Mouse (Mus musculus) stomach, embryonic 14.5 days (tissue): ENCODE data around the gene Rab30. TPM values are rescaled to one million over a fixed set of nuclear protein-coding genes. Genes with fewer than 3 reads are reported as not detected.

Experiments used
- ATAC-seq: fragments of 200-750 bp; cut with Nextera tagmentation; 2 replicates; pipeline ENCODE4 v1.8.0; 2017; ENCODE audit warnings: low read depth, moderate TSS enrichment; ENCODE audit not compliant: insufficient number of reproducible peaks, insufficient read depth, low FRiP score
- H3K27ac ChIP-seq: fragments of 300-500 bp; sonication (generic); 2 replicates; pipeline ENCODE4 v1.5.1; 2014; ENCODE audit warnings: mild to moderate bottlenecking, low read length, moderate library complexity, mixed read lengths
- H3K27me3 ChIP-seq: fragments of 300-500 bp; sonication (generic); 2 replicates; pipeline ENCODE4 v1.6.1; 2014; ENCODE audit warnings: low read length, control low read depth, mixed read lengths; ENCODE audit not compliant: control insufficient read depth, insufficient read depth
- H3K36me3 ChIP-seq: fragments of 300-500 bp; sonication (generic); 2 replicates; pipeline ENCODE4 v1.6.1; 2014; ENCODE audit warnings: mild to moderate bottlenecking, control low read depth, low read length, moderate library complexity, mixed read lengths; ENCODE audit not compliant: control insufficient read depth, insufficient read depth
- H3K4me1 ChIP-seq: fragments of 300-500 bp; sonication (generic); 2 replicates; pipeline ENCODE4 v1.6.1; 2014; ENCODE audit warnings: low read length, control low read depth, mixed read lengths; ENCODE audit not compliant: control insufficient read depth, insufficient read depth
- H3K4me2 ChIP-seq: fragments of 300-500 bp; sonication (generic); replicated peaks from 2 replicates; pipeline ENCODE4 v1.6.1; 2014; ENCODE audit warnings: low read depth, low read length, control low read depth
- H3K4me3 ChIP-seq: fragments of 300-500 bp; sonication (generic); 2 replicates; pipeline ENCODE4 v1.5.1; 2014; ENCODE audit warnings: low read depth, low read length, control low read depth
- H3K9ac ChIP-seq: fragments of 300-500 bp; sonication (generic); replicated peaks from 2 replicates; pipeline ENCODE4 v1.6.1; 2014; ENCODE audit warnings: low read depth, mild to moderate bottlenecking, control low read depth, low read length, moderate library complexity, mixed read lengths
- H3K9me3 ChIP-seq: fragments of 300-500 bp; sonication (generic); 2 replicates; pipeline ENCODE4 v1.6.1; 2016; ENCODE audit warnings: low read depth, low read length, control low read depth; ENCODE audit not compliant: control insufficient read depth
- WGBS: fragments of 180-500 bp; shearing (Covaris S2); extraction: QIAGEN DNeasy Blood & Tissue Kit; methylation state at CpG from one replicate; pipeline ENCODE4 v1.1.7; 2014; 5-methylcytosine and 5-hydroxymethylcytosine counted together
- polyA plus RNA-seq: library from polyadenylated mRNA; unstranded; fragments of >200 nt; fragmentation: Nextera tagmentation; extraction: Ambion mirVana; gene quantifications from 2 replicates; pipeline ENCODE4 v1.2.1, GENCODE M21; 2014

The Rab30 gene
- polyA plus RNA-seq, 1 experiment from 2014 or later = 31.8 TPM

DNA sequence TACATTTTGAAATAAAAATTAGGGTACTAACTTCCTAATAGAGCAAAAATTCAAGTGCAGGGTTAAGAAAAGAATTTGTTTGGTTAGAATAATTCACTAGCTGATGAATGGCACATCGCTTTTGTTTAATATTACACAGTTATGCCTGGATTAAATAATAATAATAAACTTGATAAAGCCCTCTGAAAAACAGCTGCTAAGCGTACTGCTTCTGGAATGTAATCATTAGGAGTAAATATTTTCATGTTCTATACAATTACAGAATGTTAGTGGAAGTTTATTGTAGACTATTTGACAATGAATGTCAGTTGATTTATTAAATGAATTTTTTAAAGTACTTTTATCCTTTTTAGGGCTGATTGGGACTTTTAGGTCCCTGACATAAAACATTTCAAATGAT lies 100.9 kb downstream of the Rab30 start:
- Histone ChIP-seq H3K36me3 (no peaks in the 10 kb centered on the region), H3K4me3 (no peak overlapping the region), H3K4me1 (no peaks in the 10 kb centered on the region), H3K9me3 (no peaks in the 10 kb centered on the region), H3K27ac (0 out of 2 replicates have a peak overlapping the region, but pooled peaks have one; percentile 18), H3K9ac (no peak overlapping the region), H3K27me3 (no peaks in the 10 kb centered on the region), H3K4me2 (no peak overlapping the region)
- peak; percentile 33; the same call in 1 of the 2 replicates for ATAC-seq
- WGBS = 45% methylated on average over 2 of the region's 2 CpGs

GRCm38 (mm10) chr7:92848246-92848645 lies 106.8 kb downstream of the Rab30 start:
- no peaks in the 10 kb centered on the region for H3K36me3 ChIP-seq
- H3K9ac ChIP-seq = no peak overlapping the region
- H3K4me1 ChIP-seq = no peaks in the 10 kb centered on the region
- H3K4me2 ChIP-seq = no peak overlapping the region
- no peak overlapping the region for H3K4me3 ChIP-seq
- no peaks in the 10 kb centered on the region for H3K9me3 ChIP-seq
- no peak overlapping the region for H3K27ac ChIP-seq
- no peak for ATAC-seq
- whole genome bisulfite sequencing = 86% methylated on average over 3 of the region's 3 CpGs
- no peaks in the 10 kb centered on the region for H3K27me3 ChIP-seq

GRCm38 (mm10) chr7:92866526-92866925 lies 125.1 kb downstream of the Rab30 start:
- Histone ChIP-seq H3K4me2 (no peak overlapping the region), H3K9ac (no peak overlapping the region), H3K36me3 (peaks cover 4% of the 10 kb centered on the region), H3K4me3 (no peak overlapping the region), H3K27ac (no peak overlapping the region), H3K27me3 (no peaks in the 10 kb centered on the region), H3K9me3 (no peaks in the 10 kb centered on the region), H3K4me1 (no peaks in the 10 kb centered on the region)
- 23% methylated on average over 2 of the region's 2 CpGs for WGBS
- ATAC-seq = no peak

GRCm38 (mm10) chr7:92870161-92870560 lies 128.8 kb downstream of the Rab30 start:
- H3K4me3 ChIP-seq = no peak overlapping the region
- no peaks in the 10 kb centered on the region for H3K27me3 ChIP-seq
- no peaks in the 10 kb centered on the region for H3K36me3 ChIP-seq
- H3K27ac ChIP-seq = no peak overlapping the region
- no peak overlapping the region for H3K4me2 ChIP-seq
- no peaks in the 10 kb centered on the region for H3K9me3 ChIP-seq
- H3K4me1 ChIP-seq = peaks cover 7% of the 10 kb centered on the region; the same call in 1 of the 2 replicates
- no peak overlapping the region for H3K9ac ChIP-seq
- ATAC-seq = no peak
- 70% methylated on average over 3 of the region's 3 CpGs for WGBS

GRCm38 (mm10) chr7:92871596-92871995 lies 130.2 kb downstream of the Rab30 start:
- no peak for ATAC-seq
- Histone ChIP-seq H3K4me1 (peaks cover 12% of the 10 kb centered on the region), H3K4me3 (no peak overlapping the region), H3K9me3 (no peaks in the 10 kb centered on the region), H3K36me3 (no peaks in the 10 kb centered on the region), H3K4me2 (no peak overlapping the region), H3K27me3 (no peaks in the 10 kb centered on the region), H3K9ac (no peak overlapping the region), H3K27ac (no peak overlapping the region)
- WGBS = 91% methylated on average over 4 of the region's 4 CpGs

GRCm38 (mm10) chr7:92874116-92874675 lies 132.8 kb downstream of the Rab30 start, which contains the start of the genes Ddias and Prcp:
Gene Ddias (minus strand): TSS chr7:92874247.
Gene Prcp (plus strand): TSS chr7:92874470.
- peaks cover 12% of the 10 kb centered on the region for H3K4me1 ChIP-seq
- H3K9me3 ChIP-seq = no peaks in the 10 kb centered on the region
- peak within 1 kb of the TSS; percentile 96 for H3K27ac ChIP-seq
- under 1% methylated on average over 53 of the region's 53 CpGs for WGBS
- H3K27me3 ChIP-seq = no peaks in the 10 kb centered on the region
- no peaks in the 10 kb centered on the region for H3K36me3 ChIP-seq
- H3K4me3 ChIP-seq = peak within 1 kb of the TSS; percentile 55
- peak; percentile 84 for ATAC-seq
- H3K4me2 ChIP-seq = peak within 1 kb of the TSS; percentile 76
- peak within 1 kb of the TSS; percentile 62 for H3K9ac ChIP-seq

DNA sequence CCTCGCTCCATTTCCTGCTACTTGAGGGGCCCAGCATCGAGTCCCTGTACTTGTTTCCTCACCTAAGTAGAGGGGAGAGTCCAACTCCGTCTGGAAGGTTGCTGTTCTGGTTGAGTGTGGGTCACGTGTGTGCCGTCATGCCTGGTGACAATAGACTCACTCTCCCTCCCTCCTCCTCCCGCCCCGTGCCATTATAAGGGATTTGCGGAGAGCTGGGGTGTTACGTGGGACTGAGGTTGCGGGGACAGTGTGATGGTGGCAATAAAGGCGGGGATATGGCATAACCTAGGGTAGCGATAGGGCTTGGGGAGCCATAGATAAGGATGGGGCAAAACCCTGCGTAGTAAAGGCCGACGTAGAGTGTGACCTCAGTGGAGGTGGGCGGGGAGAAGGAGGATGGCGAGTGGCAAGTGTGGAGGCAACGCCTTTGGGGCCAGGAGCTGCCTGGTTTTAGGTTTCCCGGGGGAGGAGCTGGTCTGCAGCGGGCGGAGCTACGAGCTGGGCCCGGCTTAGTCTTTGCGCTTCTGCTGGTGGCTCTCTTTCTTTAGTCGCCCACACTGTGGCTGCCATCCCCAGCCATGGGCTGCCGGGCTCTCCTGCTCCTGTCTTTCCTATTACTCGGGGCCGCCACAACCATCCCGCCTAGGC lies 133.5 kb downstream of the Rab30 start:
- H3K27me3 ChIP-seq = no peaks in the 10 kb centered on the region
- WGBS = under 1% methylated on average over 29 of the region's 29 CpGs
- ATAC-seq = peak; percentile 90

DNA sequence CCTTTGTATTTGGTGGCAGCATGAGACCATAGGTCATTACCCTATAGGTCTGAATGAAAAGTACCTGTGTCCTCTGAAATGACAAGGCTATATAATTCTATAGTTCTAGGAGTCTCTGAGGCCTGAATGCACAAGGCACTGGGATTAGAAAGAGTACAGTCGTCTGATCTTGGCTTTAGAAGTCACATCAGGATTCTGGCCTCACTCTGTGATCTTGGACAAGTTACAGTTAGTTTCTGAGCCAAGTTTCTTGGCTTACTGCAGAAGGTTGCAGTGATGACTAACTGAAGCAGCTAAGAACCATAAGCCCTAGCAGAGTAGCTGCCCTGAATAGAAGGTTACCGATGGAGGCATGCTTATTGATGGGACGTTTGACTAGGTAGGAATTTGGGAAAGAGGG lies 134.7 kb downstream of the Rab30 start:
- Histone ChIP-seq H3K4me2 (peak overlapping the region; percentile 76), H3K9me3 (no peaks in the 10 kb centered on the region), H3K27ac (no peak overlapping the region), H3K27me3 (no peaks in the 10 kb centered on the region), H3K36me3 (no peaks in the 10 kb centered on the region; the same call in 1 of the 2 replicates), H3K9ac (no peak overlapping the region; the same call in 1 of the 2 replicates), H3K4me1 (peaks cover 12% of the 10 kb centered on the region), H3K4me3 (peak overlapping the region; percentile 55; the same call in 1 of the 2 replicates)
- WGBS = 35% methylated on average over 3 of the region's 3 CpGs
- ATAC-seq = no peak

More for the DNA sequence above, 133.5 kb downstream of the Rab30 start:
- Histone ChIP-seq H3K4me3 (peak overlapping the region; percentile 55), H3K4me2 (peak overlapping the region; percentile 76), H3K9me3 (no peaks in the 10 kb centered on the region), H3K36me3 (no peaks in the 10 kb centered on the region), H3K9ac (peak overlapping the region; percentile 62), H3K27ac (peak overlapping the region; percentile 96), H3K4me1 (peaks cover 12% of the 10 kb centered on the region)
